Mouse (Mus musculus): ENCODE results near the gene Jade1. TPM values are rescaled to one million over a fixed set of nuclear protein-coding genes. Genes with fewer than 3 reads are reported as not detected.

Gene Jade1
- total and polyA plus RNA-seq, 2 experiments from 2014 or later, result 13.9 to 16.8 TPM

GRCm38 (mm10) chr3:41533660-41534059, 21.9 kb upstream of the Jade1 start:
- Histone ChIP-seq H3K27ac (ENCODE audit: low read depth) (no peak overlapping the region), H3K27me3 (ENCODE audit: control insufficient read depth, insufficient read depth, low read length) (no peaks in the 10 kb centered on the region), H3K4me1 (ENCODE audit: control insufficient read depth, insufficient read depth) (peaks cover 9% of the 10 kb centered on the region; the same call in 1 of the 2 replicates), H3K4me2 (ENCODE audit: low read depth, low read length) (no peak overlapping the region), H3K4me3 (ENCODE audit: low read depth, low read length) (no peak overlapping the region), H3K9ac (replicated peaks; ENCODE audit: low read depth, low read length) (no peak overlapping the region), H3K9me3 (replicated peaks; ENCODE audit: control insufficient read depth, low read length) (no peaks in the 10 kb centered on the region), H3K36me3 (replicated peaks; ENCODE audit: control insufficient read depth, insufficient read depth, low read length) (no peaks in the 10 kb centered on the region)
- ATAC-seq (ENCODE audit: insufficient read depth, low read depth) (no peak), DNase-seq (ENCODE audit: low spot score) (no peak)
- 46% methylated on average over 7 of the region's 7 CpGs for WGBS
- TF ChIP-seq CTCF (IDR thresholded peaks at IDR 0.05; ENCODE audit: low read depth) (no peak), EP300 (IDR thresholded peaks at IDR 0.05; ENCODE audit: low read depth) (no peak)

GRCm38 (mm10) chr3:41537957-41538356, 17.6 kb upstream of the Jade1 start:
- Histone ChIP-seq H3K4me2 (ENCODE audit: low read depth, low read length) (no peak overlapping the region), H3K27me3 (ENCODE audit: control insufficient read depth, insufficient read depth, low read length) (no peaks in the 10 kb centered on the region), H3K36me3 (replicated peaks; ENCODE audit: control insufficient read depth, insufficient read depth, low read length) (no peaks in the 10 kb centered on the region), H3K9ac (replicated peaks; ENCODE audit: low read depth, low read length) (no peak overlapping the region), H3K27ac (ENCODE audit: low read depth) (no peak overlapping the region), H3K4me3 (ENCODE audit: low read depth, low read length) (no peak overlapping the region), H3K9me3 (replicated peaks; ENCODE audit: control insufficient read depth, low read length) (no peaks in the 10 kb centered on the region), H3K4me1 (ENCODE audit: control insufficient read depth, insufficient read depth) (peaks cover 9% of the 10 kb centered on the region; the same call in 1 of the 2 replicates)
- no peak; the same call in 1 of the 2 replicates for ATAC-seq (ENCODE audit: insufficient read depth, low read depth)
- no peak for DNase-seq (ENCODE audit: low spot score)
- TF ChIP-seq EP300 (IDR thresholded peaks at IDR 0.05; ENCODE audit: low read depth) (no peak), CTCF (IDR thresholded peaks at IDR 0.05; ENCODE audit: low read depth) (no peak)
- WGBS, result 28% methylated on average over 2 of the region's 2 CpGs

GRCm38 (mm10) chr3:41541313-41541712, 14.2 kb upstream of the Jade1 start:
- no peak overlapping the region for H3K4me3 ChIP-seq (ENCODE audit: low read depth, low read length)
- 76% methylated on average over 3 of the region's 3 CpGs for WGBS
- H3K36me3 ChIP-seq (replicated peaks; ENCODE audit: control insufficient read depth, insufficient read depth, low read length), result no peaks in the 10 kb centered on the region
- no peak overlapping the region for H3K9ac ChIP-seq (replicated peaks; ENCODE audit: low read depth, low read length)
- H3K4me1 ChIP-seq (ENCODE audit: control insufficient read depth, insufficient read depth), result peaks cover 14% of the 10 kb centered on the region; the same call in 1 of the 2 replicates
- no peak for ATAC-seq (ENCODE audit: insufficient read depth, low read depth)
- no peaks in the 10 kb centered on the region for H3K27me3 ChIP-seq (ENCODE audit: control insufficient read depth, insufficient read depth, low read length)
- no peak overlapping the region for H3K4me2 ChIP-seq (ENCODE audit: low read depth, low read length)
- no peak overlapping the region for H3K27ac ChIP-seq (ENCODE audit: low read depth)
- H3K9me3 ChIP-seq (replicated peaks; ENCODE audit: control insufficient read depth, low read length), result no peaks in the 10 kb centered on the region
- no peak for DNase-seq (ENCODE audit: low spot score)
- peak; percentile 23 for TF ChIP-seq CTCF (IDR thresholded peaks at IDR 0.05; ENCODE audit: low read depth)
- no peak for TF ChIP-seq EP300 (IDR thresholded peaks at IDR 0.05; ENCODE audit: low read depth)

DNA sequence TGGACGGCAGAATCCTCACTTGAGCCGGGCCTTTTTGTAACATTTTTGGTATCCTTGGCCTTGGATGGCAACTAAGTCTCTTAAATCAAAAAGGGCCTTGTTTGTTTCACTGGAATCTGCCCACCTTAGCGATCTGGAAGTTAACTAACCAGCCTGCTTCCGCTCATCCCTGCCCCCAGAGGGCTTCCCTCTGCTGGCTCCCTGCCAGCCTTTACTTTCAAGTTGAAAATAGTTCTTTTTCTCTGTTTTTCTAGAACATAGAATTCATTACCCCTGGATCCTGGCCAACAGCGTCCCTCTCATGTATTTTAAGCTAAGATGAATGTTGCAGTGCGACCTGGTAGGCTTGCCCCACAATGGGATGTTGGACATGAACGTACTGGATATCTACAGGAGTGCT, 11.1 kb upstream of the Jade1 start:
- H3K27ac ChIP-seq (ENCODE audit: low read depth), result no peak overlapping the region
- H3K4me1 ChIP-seq (ENCODE audit: control insufficient read depth, insufficient read depth), result 0 out of 2 replicates have a peak, but pooled peaks cover 5% of the 10 kb centered on the region
- no peak for TF ChIP-seq EP300 (IDR thresholded peaks at IDR 0.05; ENCODE audit: low read depth)
- ATAC-seq (ENCODE audit: insufficient read depth, low read depth) (no peak), DNase-seq (ENCODE audit: low spot score) (no peak)
- 55% methylated on average over 7 of the region's 7 CpGs for WGBS
- H3K9ac ChIP-seq (replicated peaks; ENCODE audit: low read depth, low read length), result no peak overlapping the region
- H3K36me3 ChIP-seq (replicated peaks; ENCODE audit: control insufficient read depth, insufficient read depth, low read length), result no peaks in the 10 kb centered on the region
- no peak overlapping the region for H3K4me3 ChIP-seq (ENCODE audit: low read depth, low read length)
- H3K9me3 ChIP-seq (replicated peaks; ENCODE audit: control insufficient read depth, low read length), result no peaks in the 10 kb centered on the region
- H3K27me3 ChIP-seq (ENCODE audit: control insufficient read depth, insufficient read depth, low read length), result no peaks in the 10 kb centered on the region
- H3K4me2 ChIP-seq (ENCODE audit: low read depth, low read length), result no peak overlapping the region

DNA sequence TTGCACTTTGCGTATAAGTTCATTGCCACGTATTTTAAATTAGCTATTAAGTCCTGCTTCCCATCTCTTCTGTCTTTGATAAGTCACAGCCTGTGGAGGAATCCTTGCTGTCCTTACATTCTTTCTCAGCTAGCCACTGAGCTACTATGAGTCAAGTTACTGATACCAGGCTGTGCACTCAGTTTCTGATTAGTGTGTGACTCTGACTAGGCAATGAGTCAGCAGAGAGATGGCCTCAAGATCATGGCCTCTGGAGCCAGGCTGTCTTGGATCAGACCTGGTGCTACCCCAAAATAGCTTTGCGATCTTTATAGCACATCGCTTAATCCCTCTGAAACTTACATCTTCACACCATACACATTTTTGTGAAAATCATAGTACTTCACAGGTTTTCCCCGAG, 8.2 kb upstream of the Jade1 start:
- Histone ChIP-seq H3K27ac (ENCODE audit: low read depth) (no peak overlapping the region), H3K36me3 (replicated peaks; ENCODE audit: control insufficient read depth, insufficient read depth, low read length) (no peaks in the 10 kb centered on the region), H3K27me3 (ENCODE audit: control insufficient read depth, insufficient read depth, low read length) (no peaks in the 10 kb centered on the region), H3K9ac (replicated peaks; ENCODE audit: low read depth, low read length) (no peak overlapping the region), H3K4me1 (ENCODE audit: control insufficient read depth, insufficient read depth) (0 out of 2 replicates have a peak, but pooled peaks cover 5% of the 10 kb centered on the region), H3K4me3 (ENCODE audit: low read depth, low read length) (no peak overlapping the region), H3K4me2 (ENCODE audit: low read depth, low read length) (no peak overlapping the region), H3K9me3 (replicated peaks; ENCODE audit: control insufficient read depth, low read length) (no peaks in the 10 kb centered on the region)
- TF ChIP-seq EP300 (IDR thresholded peaks at IDR 0.05; ENCODE audit: low read depth) (no peak), CTCF (IDR thresholded peaks at IDR 0.05; ENCODE audit: low read depth) (no peak)
- ATAC-seq (ENCODE audit: insufficient read depth, low read depth) (no peak), DNase-seq (ENCODE audit: low spot score) (no peak)
- 86% methylated on average over 5 of the region's 5 CpGs for WGBS

- H3K4me1 ChIP-seq (ENCODE audit: control insufficient read depth, insufficient read depth), result 0 out of 2 replicates have a peak, but pooled peaks cover 5% of the 10 kb centered on the region
- no peak overlapping the region for H3K4me2 ChIP-seq (ENCODE audit: low read depth, low read length)
- H3K27me3 ChIP-seq (ENCODE audit: control insufficient read depth, insufficient read depth, low read length), result no peaks in the 10 kb centered on the region
- ATAC-seq (ENCODE audit: insufficient read depth, low read depth), result no peak
- no peak overlapping the region for H3K9ac ChIP-seq (replicated peaks; ENCODE audit: low read depth, low read length)
- DNase-seq (ENCODE audit: low spot score), result no peak
- no peak overlapping the region for H3K4me3 ChIP-seq (ENCODE audit: low read depth, low read length)
- no peaks in the 10 kb centered on the region for H3K36me3 ChIP-seq (replicated peaks; ENCODE audit: control insufficient read depth, insufficient read depth, low read length)
- H3K27ac ChIP-seq (ENCODE audit: low read depth), result no peak overlapping the region
- WGBS, result 77% methylated on average over 4 of the region's 4 CpGs
- TF ChIP-seq EP300 (IDR thresholded peaks at IDR 0.05; ENCODE audit: low read depth) (no peak), CTCF (IDR thresholded peaks at IDR 0.05; ENCODE audit: low read depth) (no peak)
- H3K9me3 ChIP-seq (replicated peaks; ENCODE audit: control insufficient read depth, low read length), result no peaks in the 10 kb centered on the region
These were observed 7.3 kb upstream of the Jade1 start for GRCm38 (mm10) chr3:41548238-41548637.

Measured in heart, postnatal 0 days (tissue).